Mouse (Mus musculus): ENCODE data around the gene Ltv1. TPM values are rescaled to one million over a fixed set of nuclear protein-coding genes. Genes with fewer than 3 reads are reported as not detected.

The Ltv1 gene
- total RNA-seq (2021) = 10 to 100 TPM; 19.6 to 24.5 TPM
- long read RNA-seq, experiment 1, transcript Ltv1-201 (11 exons, 2,297 nt) = major isoform, 11 of 15 reads
- long read RNA-seq, experiment 1, partial matches to known transcripts = 2 of 15 reads
- long read RNA-seq, experiment 1, other reads (novel, unspliced or antisense) = 2 of 15 reads
- long read RNA-seq, experiment 2, transcript Ltv1-201 (11 exons, 2,297 nt) = major isoform, 10 of 12 reads
- long read RNA-seq, experiment 2, partial matches to known transcripts = 0 of 12 reads
- long read RNA-seq, experiment 2, other reads (novel, unspliced or antisense) = 2 of 12 reads

DNA sequence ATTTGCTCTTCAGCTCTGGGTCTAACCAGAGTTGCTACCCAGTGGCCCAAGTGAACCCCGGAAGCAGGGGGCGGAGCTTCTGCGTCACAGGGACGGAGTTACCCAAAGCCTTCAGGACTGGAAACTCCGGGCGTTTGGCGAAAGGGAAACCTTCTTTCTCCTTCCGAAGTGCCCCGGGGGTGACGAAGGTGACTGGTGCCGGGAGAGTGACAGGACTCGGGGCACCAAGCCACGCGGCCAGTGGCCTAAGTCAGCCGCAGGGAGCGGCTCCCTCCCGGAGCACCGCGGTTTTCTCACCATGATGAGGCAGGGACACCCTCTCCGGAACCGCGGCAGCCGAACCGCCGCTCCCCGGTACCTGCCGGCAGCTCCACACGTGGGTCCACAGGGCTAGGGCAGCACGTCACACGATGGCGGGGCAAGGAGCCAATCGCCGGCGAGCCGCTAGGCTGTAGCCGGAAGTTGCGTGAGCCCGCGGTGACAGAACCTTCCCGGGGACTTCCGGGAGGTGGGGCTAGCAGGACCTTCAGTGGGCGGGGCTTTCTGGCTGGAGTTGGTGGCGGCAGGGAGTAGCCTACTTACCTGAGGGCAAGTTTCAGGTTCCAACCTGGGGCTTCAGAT is at the start of gene Ltv1:
Gene Ltv1, minus strand, starts transcription at position 438 of the 621 bp plus-strand sequence.
- H3K27ac ChIP-seq = peak within 1 kb of the TSS; percentile 88
- peak within 1 kb of the TSS; percentile 99 for H3K4me3 ChIP-seq
- peak; percentile 58 for TF ChIP-seq CTCF (conservative IDR thresholded peaks at IDR 0.05)
- peak; percentile 95 to 98 for DNase-seq (ENCODE audit: low spot score in 2 of 2)

DNA sequence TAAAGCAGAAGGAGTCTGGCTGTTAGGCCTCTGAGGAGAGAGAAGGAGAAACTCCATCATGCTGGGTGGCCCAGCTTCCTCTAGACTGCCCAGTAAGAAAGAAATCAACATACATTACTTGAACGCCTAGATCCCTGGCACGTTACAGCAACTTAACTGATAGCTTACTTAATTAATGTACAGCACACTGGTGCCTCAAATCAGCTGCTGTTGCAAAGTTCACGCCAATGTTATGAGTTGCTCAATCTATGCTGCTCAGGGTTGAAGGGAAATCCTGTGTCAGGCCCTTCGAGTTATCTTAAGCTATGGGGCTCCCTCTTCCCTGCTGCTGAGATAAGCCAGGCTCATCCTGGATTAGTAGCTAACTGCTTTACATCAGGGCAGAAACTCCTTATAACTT is 47.5 kb upstream of the Ltv1 start:
- TF ChIP-seq CTCF (conservative IDR thresholded peaks at IDR 0.05) = no peak
- no peak for DNase-seq (ENCODE audit: low spot score in 2 of 2)
- Histone ChIP-seq H3K27ac (no peak overlapping the region), H3K4me3 (no peak overlapping the region)

DNA sequence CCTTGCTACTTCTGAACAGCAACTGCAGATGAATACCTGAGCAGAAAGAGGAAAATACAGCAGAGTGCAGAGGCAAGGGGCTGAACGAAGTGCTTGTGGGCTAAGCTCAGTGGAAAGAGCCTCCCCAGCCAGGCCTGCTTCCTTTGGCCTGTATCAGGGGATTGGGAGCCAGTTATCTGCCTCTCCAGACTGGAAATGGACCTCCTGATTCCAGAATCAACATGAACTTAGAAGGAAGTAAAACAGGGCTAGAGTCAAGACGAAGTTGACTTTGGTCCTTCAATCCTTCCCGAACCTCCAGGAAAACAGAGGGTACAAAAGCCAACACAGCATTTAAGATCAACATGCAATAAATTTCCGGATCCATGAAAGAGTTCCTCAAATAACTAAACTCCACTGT is 45.2 kb upstream of the Ltv1 start:
- TF ChIP-seq CTCF (conservative IDR thresholded peaks at IDR 0.05) = no peak
- Histone ChIP-seq H3K27ac (no peak overlapping the region), H3K4me3 (no peak overlapping the region)
- no peak for DNase-seq (ENCODE audit: low spot score in 2 of 2)

DNA sequence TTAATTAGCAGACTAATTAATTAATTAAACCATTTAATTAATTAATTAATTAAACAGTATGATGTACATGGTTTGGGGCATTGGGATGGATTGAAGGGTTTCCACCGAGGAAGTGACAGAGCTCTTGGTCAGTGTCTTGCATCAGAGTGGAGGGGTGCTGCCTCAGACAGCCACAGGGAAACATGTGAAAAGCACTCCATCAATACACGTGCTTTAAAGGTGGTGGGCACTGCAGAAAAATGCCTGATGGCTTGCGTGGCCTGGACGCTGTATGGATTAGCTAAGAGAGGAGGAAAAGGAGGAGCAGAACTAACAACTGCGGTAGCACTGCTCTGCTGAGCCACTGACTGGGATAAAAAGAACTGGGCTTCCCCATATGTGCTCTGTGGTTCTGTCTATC is 43.9 kb upstream of the Ltv1 start:
- no peak overlapping the region for H3K4me3 ChIP-seq
- no peak overlapping the region for H3K27ac ChIP-seq
- no peak for DNase-seq (ENCODE audit: low spot score in 2 of 2)
- no peak for TF ChIP-seq CTCF (conservative IDR thresholded peaks at IDR 0.05)

DNA sequence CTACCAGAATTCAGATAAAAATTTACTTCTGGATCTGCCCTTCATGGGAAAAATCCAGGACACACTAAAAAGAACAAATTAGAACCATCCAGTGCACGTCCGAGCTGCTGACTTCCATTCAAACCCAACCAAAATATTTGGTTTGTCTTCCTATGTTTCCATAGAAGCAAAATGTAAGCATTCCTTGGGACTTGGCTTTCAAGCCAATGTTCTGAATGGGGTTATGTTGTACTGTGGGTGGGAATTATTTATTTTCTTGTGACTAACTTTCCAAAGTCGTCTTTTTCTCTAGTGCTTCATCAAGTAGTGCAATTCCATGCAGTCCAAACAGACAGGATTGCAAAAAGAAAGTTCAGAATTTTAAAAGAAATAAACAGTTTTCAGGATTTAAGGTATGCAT is 41.5 kb upstream of the Ltv1 start:
- no peak overlapping the region for H3K27ac ChIP-seq
- TF ChIP-seq CTCF (conservative IDR thresholded peaks at IDR 0.05) = no peak

DNA sequence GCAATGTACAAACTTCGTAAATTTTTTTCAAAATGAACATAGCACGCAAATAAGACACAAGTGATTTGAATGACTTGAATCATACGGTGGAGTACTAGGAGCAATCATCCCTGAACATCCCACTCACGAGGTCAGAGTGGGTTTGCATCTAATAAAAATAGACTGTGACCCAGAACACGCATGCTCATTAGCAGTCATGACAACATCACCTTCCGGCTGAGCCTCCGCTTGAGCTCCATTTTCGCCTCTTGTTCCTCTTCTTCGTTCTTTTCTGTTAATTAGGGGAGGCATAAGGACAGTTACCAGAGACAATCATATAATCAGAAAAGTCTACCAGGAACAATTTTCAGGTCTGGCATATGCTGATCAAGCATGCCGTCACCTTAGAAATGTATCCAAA is 41.0 kb upstream of the Ltv1 start:
- Histone ChIP-seq H3K4me3 (no peak overlapping the region), H3K27ac (no peak overlapping the region)
- no peak for DNase-seq (ENCODE audit: low spot score in 2 of 2)
- TF ChIP-seq CTCF (conservative IDR thresholded peaks at IDR 0.05) = no peak

More for the DNA sequence above, 41.5 kb upstream of the Ltv1 start:
- no peak for DNase-seq (ENCODE audit: low spot score in 2 of 2)
- no peak overlapping the region for H3K4me3 ChIP-seq

DNA sequence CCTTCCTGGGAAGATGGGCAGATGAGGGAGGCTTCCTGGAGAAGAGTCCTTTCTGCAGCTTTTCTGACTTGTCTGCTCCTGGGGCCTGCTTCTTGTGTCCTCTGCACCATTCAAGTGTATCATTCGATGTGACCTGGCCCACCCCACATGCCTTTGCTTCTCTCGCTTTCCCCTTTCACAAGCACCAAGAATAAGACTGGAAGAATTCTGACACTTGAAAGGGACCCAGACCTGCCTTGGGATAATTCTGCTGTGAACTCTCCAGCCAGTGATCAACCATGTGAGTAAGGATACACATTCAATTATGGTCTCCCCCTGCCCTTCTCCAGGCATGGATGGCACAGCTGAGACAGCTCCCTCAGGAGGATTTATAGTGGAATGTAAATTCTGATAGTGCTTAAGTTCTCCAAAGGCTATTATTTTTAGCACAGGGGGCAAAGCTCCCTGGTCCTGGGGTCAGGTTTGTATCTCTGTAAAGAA is 40.2 kb upstream of the Ltv1 start:
- H3K27ac ChIP-seq = no peak overlapping the region
- no peak overlapping the region for H3K4me3 ChIP-seq
- no peak for DNase-seq (ENCODE audit: low spot score in 2 of 2)
- TF ChIP-seq CTCF (conservative IDR thresholded peaks at IDR 0.05) = no peak

DNA sequence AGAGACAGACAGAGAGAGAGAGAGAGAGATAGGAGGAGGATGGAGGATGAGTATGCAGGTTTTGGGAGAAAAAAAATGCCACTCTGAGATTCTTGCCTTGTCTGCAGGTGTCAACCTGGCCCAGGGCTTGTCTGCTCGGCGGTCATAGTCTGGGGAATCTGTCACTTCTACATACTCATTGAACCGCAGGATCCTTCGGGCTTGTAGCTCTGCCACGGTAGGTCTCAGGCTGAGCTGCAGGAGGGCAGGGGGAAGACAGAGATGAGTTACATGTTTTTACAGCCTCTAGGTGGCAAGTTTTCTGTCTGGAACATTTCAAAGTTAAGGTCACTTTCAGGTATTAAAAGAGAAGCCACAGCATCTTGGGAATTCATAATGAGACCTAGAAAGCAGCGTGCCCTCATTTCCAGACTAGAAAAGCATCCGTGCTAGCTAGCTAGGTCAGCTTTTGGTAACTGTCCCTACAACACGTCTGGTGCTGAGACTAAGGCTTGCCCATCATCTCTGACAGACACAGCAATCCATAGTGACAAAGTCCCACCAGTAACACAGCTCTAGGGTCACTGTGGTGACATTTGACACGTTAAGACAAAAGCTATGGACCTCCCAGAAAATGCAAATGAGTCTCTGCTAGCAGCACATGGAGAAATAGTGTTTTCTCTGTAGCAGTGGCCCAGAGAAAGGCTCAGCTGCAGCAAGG is 39.6 kb upstream of the Ltv1 start:
- Histone ChIP-seq H3K27ac (no peak overlapping the region), H3K4me3 (no peak overlapping the region)
- no peak for TF ChIP-seq CTCF (conservative IDR thresholded peaks at IDR 0.05)
- DNase-seq (ENCODE audit: low spot score in 2 of 2) = no peak

DNA sequence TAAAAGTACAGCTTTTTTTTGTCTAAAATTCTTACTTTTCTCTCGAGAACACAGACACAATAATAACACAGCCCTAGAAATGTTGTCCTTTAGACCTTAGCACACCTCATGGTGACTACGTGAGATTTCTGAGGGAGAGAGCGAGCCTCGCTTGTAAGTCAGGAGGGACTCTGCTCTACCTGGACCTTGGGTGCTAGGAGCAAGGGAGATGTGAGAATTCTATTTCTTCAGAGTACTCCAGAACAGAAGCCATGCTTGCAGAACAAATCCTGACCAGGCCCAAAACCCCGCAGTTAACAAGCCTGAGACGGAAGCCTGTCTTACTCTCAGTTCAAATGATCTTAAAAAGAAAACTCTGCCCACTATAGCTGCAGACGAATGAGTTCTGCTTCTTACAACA is 37.7 kb upstream of the Ltv1 start:
- TF ChIP-seq CTCF (conservative IDR thresholded peaks at IDR 0.05) = no peak
- H3K4me3 ChIP-seq = no peak overlapping the region
- no peak overlapping the region for H3K27ac ChIP-seq
- no peak for DNase-seq (ENCODE audit: low spot score in 2 of 2)

DNA sequence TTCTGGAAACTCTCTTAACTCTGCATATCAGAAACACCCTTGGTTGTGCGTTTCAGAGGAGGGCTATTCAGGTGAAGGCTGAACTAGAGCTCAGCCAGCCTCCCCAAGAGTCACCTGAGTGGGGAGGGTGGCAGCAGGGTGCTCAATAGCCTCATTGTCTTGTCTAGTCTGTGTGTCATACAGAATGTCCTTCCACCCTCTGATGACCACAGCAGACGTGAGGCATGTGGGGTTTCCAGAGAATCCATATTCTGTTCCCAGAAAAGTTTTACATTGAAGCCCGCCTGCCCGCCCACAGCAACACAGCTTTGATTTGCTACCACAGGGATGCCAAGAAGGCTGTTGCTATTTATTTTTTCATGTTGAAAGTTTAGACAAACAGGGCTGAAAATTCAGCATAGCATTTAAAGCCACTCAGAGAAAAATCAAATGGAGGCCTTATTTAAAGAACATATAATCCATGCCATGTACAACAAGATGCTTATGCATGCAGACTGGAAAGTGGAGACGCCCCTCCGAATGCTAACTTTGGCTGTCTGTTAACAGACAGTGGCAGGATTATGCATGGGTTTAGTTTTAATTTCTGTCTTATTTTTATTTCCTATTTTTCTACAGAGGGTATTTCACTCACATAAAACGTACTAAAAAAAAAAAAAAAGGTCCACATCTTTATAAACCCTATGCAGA is 32.6 kb upstream of the Ltv1 start:
- DNase-seq (ENCODE audit: low spot score in 2 of 2) = no peak
- TF ChIP-seq CTCF (conservative IDR thresholded peaks at IDR 0.05) = no peak
- Histone ChIP-seq H3K27ac (no peak overlapping the region), H3K4me3 (no peak overlapping the region)

DNA sequence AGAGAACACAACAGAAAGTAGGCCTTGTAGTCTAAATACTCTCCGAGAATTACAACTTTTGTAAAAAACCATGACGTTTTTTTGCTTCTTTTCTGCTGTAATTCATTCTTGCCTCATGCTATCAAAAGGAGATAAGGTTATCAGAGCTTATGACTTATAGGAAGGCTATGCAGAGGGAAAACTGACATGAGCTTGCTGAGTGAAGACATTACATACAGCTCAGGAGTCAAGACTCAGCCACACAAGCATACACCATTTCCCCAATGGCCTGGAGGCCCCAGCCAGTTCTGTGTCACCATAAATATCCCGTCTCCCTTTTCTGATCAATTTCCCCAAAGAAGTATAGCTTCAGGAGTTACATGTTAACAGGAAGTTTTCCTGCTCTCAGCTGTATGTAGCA is 29.2 kb upstream of the Ltv1 start:
- no peak for DNase-seq (ENCODE audit: low spot score in 2 of 2)
- Histone ChIP-seq H3K27ac (no peak overlapping the region), H3K4me3 (no peak overlapping the region)
- TF ChIP-seq CTCF (conservative IDR thresholded peaks at IDR 0.05) = no peak

DNA sequence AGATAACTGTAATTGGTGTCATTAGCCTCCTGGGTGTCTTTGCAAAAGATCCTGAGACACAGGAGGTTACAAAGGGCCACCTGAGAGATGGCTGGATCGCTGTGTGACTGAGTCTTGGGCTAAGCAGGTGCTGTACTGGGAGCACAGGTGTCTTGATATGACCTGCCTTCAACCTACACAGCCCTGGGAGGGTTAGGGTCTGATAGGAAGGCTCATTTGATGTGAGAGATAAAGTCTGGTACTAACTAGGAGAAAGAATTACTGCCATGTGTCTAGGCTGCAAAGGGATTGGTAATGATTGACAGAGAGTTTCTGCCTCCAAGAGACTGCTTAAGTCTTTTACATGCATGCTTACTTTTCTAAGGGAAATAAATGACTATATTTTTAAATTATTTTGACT is 27.1 kb upstream of the Ltv1 start:
- Histone ChIP-seq H3K4me3 (no peak overlapping the region), H3K27ac (no peak overlapping the region)
- no peak for DNase-seq (ENCODE audit: low spot score in 2 of 2)
- TF ChIP-seq CTCF (conservative IDR thresholded peaks at IDR 0.05) = no peak

DNA sequence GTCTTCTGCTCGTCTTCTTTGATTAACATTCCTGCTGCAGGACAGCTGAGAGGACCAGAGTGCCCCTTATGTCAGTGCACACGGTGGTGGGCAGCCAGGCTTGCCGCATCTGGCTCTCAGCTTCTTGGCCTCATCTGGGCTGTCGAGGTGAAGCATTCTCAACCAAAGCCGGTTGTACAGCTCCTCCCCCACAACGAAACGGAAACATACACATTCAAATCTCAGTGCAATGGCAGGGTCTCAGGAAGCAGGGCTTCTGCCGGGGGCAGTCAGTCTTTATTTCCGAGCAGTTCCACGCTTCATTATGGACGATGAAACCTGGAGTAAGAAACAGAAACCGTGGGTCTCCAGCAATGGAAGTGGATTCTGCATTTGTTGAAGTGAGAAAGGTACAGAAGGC is 21.0 kb upstream of the Ltv1 start:
- no peak for TF ChIP-seq CTCF (conservative IDR thresholded peaks at IDR 0.05)

More for the DNA sequence above, 21.0 kb upstream of the Ltv1 start:
- no peak for DNase-seq (ENCODE audit: low spot score in 2 of 2)
- Histone ChIP-seq H3K27ac (no peak overlapping the region), H3K4me3 (no peak overlapping the region)
